Mouse (Mus musculus) thymus, adult 2 months (tissue): ENCODE results near the gene Grip1.

ENCODE experiments used
- CTCF ChIP-seq: fragments of 200-500 bp; IDR thresholded peaks from 2 replicates; pipeline ENCODE4 v1.5.1; 2012; ENCODE audit warnings: mild to moderate bottlenecking, control low read depth, low read length, moderate library complexity, borderline replicate concordance; ENCODE audit not compliant: control insufficient read depth, poor library complexity, insufficient read depth; ENCODE audit errors: extremely low read depth
- POLR2A ChIP-seq: fragments of 200-500 bp; IDR thresholded peaks from 2 replicates; pipeline ENCODE4 v1.6.1; 2012; ENCODE audit warnings: mild to moderate bottlenecking, low read length, control low read depth, moderate library complexity; ENCODE audit not compliant: control insufficient read depth, poor library complexity, insufficient read depth; ENCODE audit errors: extremely low read depth

GRCm38 (mm10) chr10:119885563-119885962, 431.9 kb downstream of the Grip1 start:
- no peak for TF ChIP-seq CTCF
- TF ChIP-seq POLR2A: no peak
